Mouse (Mus musculus) thymus, postnatal 36 days (tissue): ENCODE data around the gene Elovl6.

Source experiments
- DNase-seq, 2 experiments: peaks; one replicate each; pipeline ENCODE4 v3.0.0; 2022; ENCODE audit warnings: mixed read lengths in 2 of 2

Gene Elovl6

GRCm38 (mm10) chr3:129568506-129568905 lies 36.4 kb downstream of the Elovl6 start:
- DNase-seq, result no peak

- no peak for DNase-seq
These were observed 38.8 kb downstream of the Elovl6 start for GRCm38 (mm10) chr3:129570989-129571388.

GRCm38 (mm10) chr3:129571642-129572041 lies 39.5 kb downstream of the Elovl6 start:
- no peak for DNase-seq

GRCm38 (mm10) chr3:129572959-129573358 lies 40.8 kb downstream of the Elovl6 start:
- DNase-seq, result no peak

GRCm38 (mm10) chr3:129573609-129574008 lies 41.5 kb downstream of the Elovl6 start:
- DNase-seq, result no peak

- DNase-seq, result no peak
These were observed 42.9 kb downstream of the Elovl6 start for GRCm38 (mm10) chr3:129575086-129575485.

GRCm38 (mm10) chr3:129576522-129576921 lies 44.4 kb downstream of the Elovl6 start:
- no peak for DNase-seq

- DNase-seq, result no peak
These were observed 46.8 kb downstream of the Elovl6 start for GRCm38 (mm10) chr3:129578741-129579475.

- no peak for DNase-seq
These were observed 48.9 kb downstream of the Elovl6 start for GRCm38 (mm10) chr3:129581024-129581423.

GRCm38 (mm10) chr3:129582449-129582848 lies 50.3 kb downstream of the Elovl6 start:
- DNase-seq, result no peak

- DNase-seq, result no peak
These were observed 51.1 kb downstream of the Elovl6 start for GRCm38 (mm10) chr3:129583290-129583689.

- no peak for DNase-seq
These were observed 55.8 kb downstream of the Elovl6 start for GRCm38 (mm10) chr3:129587916-129588315.

- DNase-seq, result no peak
These were observed 56.6 kb downstream of the Elovl6 start for GRCm38 (mm10) chr3:129588753-129589152.

GRCm38 (mm10) chr3:129589705-129590104 lies 57.5 kb downstream of the Elovl6 start:
- no peak for DNase-seq

- peak; percentile 78 to 84 for DNase-seq
These were observed 58.5 kb downstream of the Elovl6 start for GRCm38 (mm10) chr3:129590548-129591226.

GRCm38 (mm10) chr3:129591251-129591650 lies 59.1 kb downstream of the Elovl6 start:
- no peak for DNase-seq

GRCm38 (mm10) chr3:129591761-129592160 lies 59.6 kb downstream of the Elovl6 start:
- DNase-seq, result no peak

GRCm38 (mm10) chr3:129593001-129593400 lies 60.8 kb downstream of the Elovl6 start:
- DNase-seq, result no peak

- no peak for DNase-seq
These were observed 61.6 kb downstream of the Elovl6 start for GRCm38 (mm10) chr3:129593735-129594134.

GRCm38 (mm10) chr3:129596098-129596497 lies 63.9 kb downstream of the Elovl6 start:
- no peak for DNase-seq

- DNase-seq, result peak; percentile 41 to 49
These were observed 70.1 kb downstream of the Elovl6 start for GRCm38 (mm10) chr3:129602289-129602688.

- DNase-seq, result no peak
These were observed 73.3 kb downstream of the Elovl6 start for GRCm38 (mm10) chr3:129605487-129605886.

- DNase-seq, result no peak
These were observed 73.8 kb downstream of the Elovl6 start for GRCm38 (mm10) chr3:129605934-129606333.

- DNase-seq, result no peak
These were observed 79.5 kb downstream of the Elovl6 start for GRCm38 (mm10) chr3:129611626-129612025.
